Mouse (Mus musculus) limb, embryonic 15.5 days (tissue): ENCODE data around the gene Epha1. TPM values are rescaled to one million over a fixed set of nuclear protein-coding genes. Genes with fewer than 3 reads are reported as not detected.

Experiments used
- ATAC-seq: fragments of 200-750 bp; cut with Nextera tagmentation; 2 replicates; pipeline ENCODE4 v1.8.0; 2017; ENCODE audit warnings: low read depth, moderate TSS enrichment; ENCODE audit not compliant: insufficient number of reproducible peaks, low FRiP score, low TSS enrichment
- H3K27ac ChIP-seq: fragments of 300-500 bp; sonication (generic); 2 replicates; pipeline ENCODE4 v1.5.1; 2015; ENCODE audit warnings: moderate library complexity, mild to moderate bottlenecking, inconsistent platforms
- H3K27me3 ChIP-seq: fragments of 300-500 bp; sonication (generic); 2 replicates; pipeline ENCODE4 v1.6.1; 2015; ENCODE audit warnings: inconsistent platforms
- H3K36me3 ChIP-seq: fragments of 300-500 bp; sonication (generic); 2 replicates; pipeline ENCODE4 v1.6.1; 2015; ENCODE audit warnings: inconsistent platforms
- H3K4me1 ChIP-seq: fragments of 300-500 bp; sonication (generic); 2 replicates; pipeline ENCODE4 v1.6.1; 2015; ENCODE audit warnings: inconsistent platforms
- H3K4me2 ChIP-seq: fragments of 300-500 bp; sonication (generic); 2 replicates; pipeline ENCODE4 v1.6.1; 2015; ENCODE audit warnings: mild to moderate bottlenecking, inconsistent platforms
- H3K4me3 ChIP-seq: fragments of 300-500 bp; sonication (generic); 2 replicates; pipeline ENCODE4 v1.5.1; 2015; ENCODE audit warnings: mild to moderate bottlenecking, inconsistent platforms
- H3K9ac ChIP-seq: fragments of 300-500 bp; sonication (generic); 2 replicates; pipeline ENCODE4 v1.6.1; 2015; ENCODE audit warnings: inconsistent platforms
- H3K9me3 ChIP-seq: fragments of 300-500 bp; sonication (generic); 2 replicates; pipeline ENCODE4 v1.6.1; 2016; ENCODE audit warnings: inconsistent platforms
- WGBS: fragments of 180-500 bp; shearing (Covaris S2); methylation state at CpG from one replicate; pipeline ENCODE4 v1.1.7; 2015; 5-methylcytosine and 5-hydroxymethylcytosine counted together
- polyA plus RNA-seq: library from polyadenylated mRNA; unstranded; fragments of >200 nt; fragmentation: Nextera tagmentation; extraction: Ambion mirVana; gene quantifications from 2 replicates; pipeline ENCODE4 v1.2.1, GENCODE M21; 2015

Epha1 gene
- polyA plus RNA-seq, 1 experiment from 2014 or later, result 30.1 TPM

DNA sequence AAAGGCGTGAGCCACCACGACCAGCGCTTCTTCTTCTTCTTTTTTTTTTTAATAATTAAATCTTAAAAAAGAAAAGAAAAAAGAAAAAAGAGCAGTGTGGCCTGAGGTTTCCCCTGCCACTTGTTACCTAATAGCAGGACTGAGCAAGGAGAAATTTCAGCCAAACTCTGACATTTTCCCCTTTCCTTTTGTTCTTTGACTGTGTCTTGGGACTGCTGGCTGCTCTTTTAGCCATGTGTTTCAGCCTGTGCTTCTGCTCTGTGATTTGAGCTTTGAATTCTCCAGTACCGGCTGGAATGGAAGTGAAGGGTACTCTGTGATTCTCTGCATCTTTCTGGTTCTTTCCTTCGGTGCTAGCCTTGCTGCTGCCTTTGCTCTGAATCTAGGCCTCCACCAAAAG lies 10.3 kb upstream of the Epha1 start:
- 90% methylated on average over 5 of the region's 5 CpGs for WGBS
- ATAC-seq, result no peak

GRCm38 (mm10) chr6:42381916-42382381 lies 8.9 kb upstream of the Epha1 start:
- Histone ChIP-seq H3K9me3 (no peaks in the 10 kb centered on the region), H3K27me3 (no peaks in the 10 kb centered on the region), H3K36me3 (no peaks in the 10 kb centered on the region), H3K9ac (no peak overlapping the region), H3K4me2 (no peak overlapping the region), H3K4me3 (no peak overlapping the region), H3K27ac (0 out of 2 replicates have a peak overlapping the region, but pooled peaks have one; percentile 27), H3K4me1 (peaks cover 10% of the 10 kb centered on the region; the same call in 1 of the 2 replicates)
- WGBS, result 61% methylated on average over 9 of the region's 9 CpGs
- no peak for ATAC-seq

More for the DNA sequence above, 10.3 kb upstream of the Epha1 start:
- Histone ChIP-seq H3K4me2 (no peak overlapping the region), H3K27me3 (no peaks in the 10 kb centered on the region), H3K27ac (no peak overlapping the region), H3K36me3 (no peaks in the 10 kb centered on the region), H3K9me3 (no peaks in the 10 kb centered on the region), H3K4me1 (peaks cover 10% of the 10 kb centered on the region; the same call in 1 of the 2 replicates), H3K9ac (no peak overlapping the region), H3K4me3 (no peak overlapping the region)

DNA sequence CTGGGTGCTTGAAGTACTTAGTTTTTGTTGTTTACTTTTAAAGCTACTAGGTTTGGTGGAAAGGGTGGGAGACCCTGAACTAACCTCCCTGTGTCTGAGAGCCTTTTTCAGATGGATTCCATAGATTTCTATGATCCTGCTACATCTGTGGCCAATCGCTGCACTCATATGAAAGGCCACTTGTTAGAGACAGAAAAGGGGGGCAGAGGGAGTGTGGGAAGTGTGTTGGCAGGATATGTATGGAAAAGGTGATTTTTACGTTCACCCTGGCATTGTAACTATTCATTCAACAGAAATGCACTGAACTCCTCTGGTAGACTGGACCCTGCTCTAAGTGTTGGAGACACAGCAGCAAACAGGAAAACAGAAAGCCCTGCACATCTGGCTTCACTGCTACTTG lies 8.2 kb upstream of the Epha1 start:
- Histone ChIP-seq H3K36me3 (no peaks in the 10 kb centered on the region), H3K27me3 (no peaks in the 10 kb centered on the region), H3K4me1 (peaks cover 10% of the 10 kb centered on the region; the same call in 1 of the 2 replicates), H3K9ac (no peak overlapping the region), H3K27ac (no peak overlapping the region), H3K4me2 (no peak overlapping the region), H3K9me3 (no peaks in the 10 kb centered on the region), H3K4me3 (no peak overlapping the region)
- WGBS, result 34% methylated on average over 2 of the region's 2 CpGs
- no peak for ATAC-seq

DNA sequence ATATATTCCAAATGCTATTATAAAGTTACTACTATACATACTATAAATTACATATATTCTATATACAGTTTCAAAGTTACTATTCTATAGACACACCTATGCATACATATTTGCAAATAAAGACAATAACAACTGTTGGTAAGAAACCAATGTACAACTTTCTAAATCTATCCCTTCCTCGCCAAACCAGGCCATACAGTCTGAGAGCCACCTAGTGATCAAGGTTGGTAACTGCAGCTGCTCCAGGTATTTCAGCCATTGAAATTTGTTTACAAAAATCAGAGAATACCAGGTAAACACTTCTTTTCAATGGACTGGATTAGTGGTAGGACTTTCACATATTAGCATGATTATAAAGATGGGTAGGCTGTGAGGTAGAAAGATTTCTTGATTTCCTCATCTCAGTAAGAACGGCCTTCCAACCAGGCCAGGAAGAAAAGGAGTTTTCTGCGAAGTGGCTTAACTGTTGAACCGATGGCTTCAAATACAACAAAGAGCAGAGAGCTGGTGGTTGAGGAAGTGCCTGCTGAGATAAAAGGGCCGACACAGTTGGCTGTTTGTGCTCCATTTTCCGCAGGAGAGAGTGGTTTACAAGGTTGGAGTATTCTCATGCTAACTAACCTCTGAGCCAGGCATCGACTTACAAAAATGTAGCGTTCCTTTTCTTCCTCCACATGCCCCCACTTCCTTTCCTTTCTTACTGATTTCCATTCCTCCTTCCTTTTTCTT lies 7.5 kb upstream of the Epha1 start:
- no peak overlapping the region for H3K4me3 ChIP-seq
- no peak overlapping the region for H3K9ac ChIP-seq
- H3K27ac ChIP-seq, result no peak overlapping the region
- peaks cover 10% of the 10 kb centered on the region; the same call in 1 of the 2 replicates for H3K4me1 ChIP-seq
- no peak for ATAC-seq
- H3K4me2 ChIP-seq, result no peak overlapping the region
- 16% methylated on average over 8 of the region's 8 CpGs for WGBS
- no peaks in the 10 kb centered on the region for H3K9me3 ChIP-seq
- no peaks in the 10 kb centered on the region for H3K36me3 ChIP-seq
- no peaks in the 10 kb centered on the region for H3K27me3 ChIP-seq

GRCm38 (mm10) chr6:42379551-42379950 lies 6.5 kb upstream of the Epha1 start:
- Histone ChIP-seq H3K9me3 (no peaks in the 10 kb centered on the region), H3K9ac (no peak overlapping the region), H3K36me3 (no peaks in the 10 kb centered on the region), H3K27ac (no peak overlapping the region), H3K4me1 (peaks cover 15% of the 10 kb centered on the region; the same call in 1 of the 2 replicates), H3K27me3 (no peaks in the 10 kb centered on the region), H3K4me3 (no peak overlapping the region), H3K4me2 (no peak overlapping the region)
- 35% methylated on average over 3 of the region's 3 CpGs for WGBS
- no peak for ATAC-seq

DNA sequence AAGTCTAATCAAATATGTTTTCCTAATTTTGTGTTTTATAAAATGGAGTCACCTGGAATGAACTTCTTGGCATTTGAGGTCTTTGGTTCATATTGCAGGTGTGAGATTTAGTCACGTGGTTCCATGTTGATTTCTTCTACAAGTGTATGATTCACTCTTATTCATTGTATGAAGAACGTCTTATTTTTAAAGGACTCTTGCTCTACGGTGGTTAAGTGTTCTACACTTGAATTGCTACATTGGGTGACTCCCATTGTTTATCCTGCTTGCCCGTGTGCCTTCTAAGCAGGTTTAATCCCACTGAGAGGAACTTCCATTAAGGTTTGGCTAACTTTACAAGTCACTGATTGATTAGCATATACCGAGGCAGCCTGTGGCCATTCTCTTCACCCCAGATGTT lies 4.2 kb upstream of the Epha1 start:
- H3K36me3 ChIP-seq, result no peaks in the 10 kb centered on the region
- peaks cover 30% of the 10 kb centered on the region for H3K4me1 ChIP-seq
- no peak overlapping the region for H3K4me2 ChIP-seq
- no peak overlapping the region for H3K27ac ChIP-seq
- H3K9me3 ChIP-seq, result no peaks in the 10 kb centered on the region
- ATAC-seq, result no peak
- no peak overlapping the region for H3K4me3 ChIP-seq
- 72% methylated on average over 5 of the region's 5 CpGs for WGBS
- H3K27me3 ChIP-seq, result no peaks in the 10 kb centered on the region
- no peak overlapping the region for H3K9ac ChIP-seq

- 58% methylated on average over 6 of the region's 6 CpGs for WGBS
- no peak for ATAC-seq
- Histone ChIP-seq H3K9me3 (no peaks in the 10 kb centered on the region), H3K4me2 (no peak overlapping the region), H3K27ac (no peak overlapping the region), H3K4me1 (peaks cover 32% of the 10 kb centered on the region), H3K36me3 (no peaks in the 10 kb centered on the region), H3K9ac (no peak overlapping the region), H3K27me3 (no peaks in the 10 kb centered on the region), H3K4me3 (no peak overlapping the region)
Observed at GRCm38 (mm10) chr6:42376504-42377019, 3.5 kb upstream of the Epha1 start.

DNA sequence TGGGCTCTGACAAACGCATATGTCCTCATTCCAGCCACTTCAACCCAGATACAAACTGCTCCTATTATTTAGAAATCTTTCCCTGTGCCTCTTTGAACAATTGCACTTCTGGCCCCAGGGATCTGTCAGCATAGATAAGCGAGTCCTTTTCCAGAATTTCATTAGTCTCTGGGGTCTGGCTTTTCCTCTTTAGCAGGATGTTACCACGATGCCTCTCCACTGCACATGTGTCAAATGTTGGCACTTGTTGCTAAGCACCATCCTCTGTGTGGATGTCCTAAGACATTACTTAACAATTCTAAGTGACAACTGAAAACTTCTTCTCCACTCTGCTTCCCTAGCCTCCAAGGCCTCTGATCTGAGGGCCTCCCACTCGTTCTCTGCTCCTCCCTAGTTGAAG lies 2.9 kb upstream of the Epha1 start:
- no peaks in the 10 kb centered on the region for H3K9me3 ChIP-seq
- ATAC-seq, result no peak
- no peak overlapping the region for H3K9ac ChIP-seq
- H3K36me3 ChIP-seq, result no peaks in the 10 kb centered on the region
- H3K27me3 ChIP-seq, result no peaks in the 10 kb centered on the region
- no peak overlapping the region for H3K4me2 ChIP-seq
- 41% methylated on average over 4 of the region's 4 CpGs for WGBS
- H3K27ac ChIP-seq, result no peak overlapping the region
- no peak overlapping the region for H3K4me3 ChIP-seq
- peaks cover 29% of the 10 kb centered on the region for H3K4me1 ChIP-seq

DNA sequence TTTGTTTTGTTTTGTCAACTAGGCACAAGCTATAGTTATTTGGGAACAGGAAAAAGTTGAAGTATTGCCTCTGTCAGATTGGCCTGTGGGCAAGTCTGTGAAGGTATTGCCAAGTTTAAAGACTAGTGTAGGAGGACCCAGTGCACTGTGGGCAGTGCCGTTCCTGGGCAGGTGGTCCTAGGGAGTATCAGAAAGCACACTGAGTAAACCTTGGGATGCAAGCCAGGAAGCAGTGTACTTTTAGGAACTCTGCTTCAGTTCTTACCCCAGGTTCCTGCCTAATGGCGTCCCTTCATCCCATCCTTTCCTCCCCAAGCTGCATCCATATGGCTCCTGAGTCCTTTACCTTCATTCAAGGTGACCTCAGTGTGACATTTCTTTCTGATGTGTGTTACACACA lies 2.1 kb upstream of the Epha1 start:
- H3K27ac ChIP-seq, result peak overlapping the region; percentile 7; the same call in 1 of the 2 replicates
- 64% methylated on average over 2 of the region's 2 CpGs for WGBS
- no peak overlapping the region for H3K4me2 ChIP-seq
- ATAC-seq, result no peak
- H3K9ac ChIP-seq, result no peak overlapping the region
- no peaks in the 10 kb centered on the region for H3K36me3 ChIP-seq
- H3K27me3 ChIP-seq, result no peaks in the 10 kb centered on the region
- H3K4me1 ChIP-seq, result peaks cover 27% of the 10 kb centered on the region
- H3K9me3 ChIP-seq, result no peaks in the 10 kb centered on the region
- H3K4me3 ChIP-seq, result no peak overlapping the region

- WGBS, result 60% methylated on average over 4 of the region's 4 CpGs
- Histone ChIP-seq H3K4me1 (peaks cover 27% of the 10 kb centered on the region), H3K4me2 (no peak overlapping the region), H3K9me3 (no peaks in the 10 kb centered on the region), H3K4me3 (no peak overlapping the region), H3K36me3 (no peaks in the 10 kb centered on the region), H3K9ac (no peak overlapping the region), H3K27ac (no peak overlapping the region; the same call in 1 of the 2 replicates), H3K27me3 (no peaks in the 10 kb centered on the region)
- no peak for ATAC-seq
Observed at GRCm38 (mm10) chr6:42374701-42375100, 1.6 kb upstream of the Epha1 start.

- H3K4me3 ChIP-seq, result peak overlapping the region; percentile 50
- no peaks in the 10 kb centered on the region for H3K9me3 ChIP-seq
- ATAC-seq, result no peak
- peak overlapping the region; percentile 86 for H3K4me2 ChIP-seq
- WGBS, result 34% methylated on average over 7 of the region's 7 CpGs
- no peak overlapping the region for H3K9ac ChIP-seq
- H3K36me3 ChIP-seq, result no peaks in the 10 kb centered on the region
- peak overlapping the region; percentile 47; the same call in 1 of the 2 replicates for H3K27ac ChIP-seq
- no peaks in the 10 kb centered on the region for H3K27me3 ChIP-seq
- peaks cover 27% of the 10 kb centered on the region for H3K4me1 ChIP-seq
Observed at GRCm38 (mm10) chr6:42373669-42374430, 782 bp upstream of the Epha1 start.

- Histone ChIP-seq H3K4me1 (peaks cover 27% of the 10 kb centered on the region), H3K9ac (no peak overlapping the region), H3K4me3 (peak overlapping the region; percentile 50), H3K27me3 (no peaks in the 10 kb centered on the region), H3K9me3 (no peaks in the 10 kb centered on the region), H3K4me2 (peak overlapping the region; percentile 86), H3K27ac (peak overlapping the region; percentile 70), H3K36me3 (no peaks in the 10 kb centered on the region)
- 13% methylated on average over 9 of the region's 9 CpGs for WGBS
- peak; percentile 40; the same call in 1 of the 2 replicates for ATAC-seq
Observed at GRCm38 (mm10) chr6:42372421-42372815, 650 bp downstream of the Epha1 start.
